Mouse (Mus musculus): Measurements from ENCODE around the gene Esrrg. TPM values are rescaled to one million over a fixed set of nuclear protein-coding genes. Genes with fewer than 3 reads are reported as not detected.

The Esrrg gene
- total and polyA plus RNA-seq, 2 experiments from 2014 or later = 28.0 to 41.6 TPM

GRCm38 (mm10) chr1:188101832-188102231 lies 493.2 kb downstream of the Esrrg start:
- no peak for ATAC-seq
- WGBS = 39% methylated on average over 7 of the region's 7 CpGs

GRCm38 (mm10) chr1:188103179-188103578 lies 494.6 kb downstream of the Esrrg start:
- Histone ChIP-seq H3K27ac (no peak overlapping the region), H3K4me2 (ENCODE audit: low read depth, low read length) (no peak overlapping the region), H3K9me3 (ENCODE audit: low read length) (no peaks in the 10 kb centered on the region), H3K4me3 (ENCODE audit: low read length) (no peak overlapping the region), H3K9ac (replicated peaks; ENCODE audit: low read length) (no peak overlapping the region), H3K4me1 (ENCODE audit: insufficient read depth, low read length) (no peaks in the 10 kb centered on the region), H3K36me3 (ENCODE audit: insufficient read depth, low read length) (no peaks in the 10 kb centered on the region), H3K27me3 (ENCODE audit: insufficient read depth, low read length) (no peaks in the 10 kb centered on the region)
- DNase-seq (ENCODE audit: low spot score) = no peak
- no peak for TF ChIP-seq CTCF (IDR thresholded peaks at IDR 0.05; ENCODE audit: low read depth)
- ATAC-seq = no peak
- WGBS = 73% methylated on average over 3 of the region's 3 CpGs

More at GRCm38 (mm10) chr1:188101832-188102231, 493.2 kb downstream of the Esrrg start:
- H3K9me3 ChIP-seq (ENCODE audit: low read length) = no peaks in the 10 kb centered on the region
- TF ChIP-seq CTCF (IDR thresholded peaks at IDR 0.05; ENCODE audit: low read depth) = no peak
- no peaks in the 10 kb centered on the region for H3K27me3 ChIP-seq (ENCODE audit: insufficient read depth, low read length)
- H3K4me3 ChIP-seq (ENCODE audit: low read length) = no peak overlapping the region
- H3K4me2 ChIP-seq (ENCODE audit: low read depth, low read length) = no peak overlapping the region
- no peak overlapping the region for H3K9ac ChIP-seq (replicated peaks; ENCODE audit: low read length)
- H3K4me1 ChIP-seq (ENCODE audit: insufficient read depth, low read length) = no peaks in the 10 kb centered on the region
- no peak for DNase-seq (ENCODE audit: low spot score)
- H3K27ac ChIP-seq = no peak overlapping the region
- no peaks in the 10 kb centered on the region for H3K36me3 ChIP-seq (ENCODE audit: insufficient read depth, low read length)

GRCm38 (mm10) chr1:188105516-188105915 lies 496.9 kb downstream of the Esrrg start:
- Histone ChIP-seq H3K9me3 (ENCODE audit: low read length) (no peaks in the 10 kb centered on the region), H3K27me3 (ENCODE audit: insufficient read depth, low read length) (no peaks in the 10 kb centered on the region), H3K9ac (replicated peaks; ENCODE audit: low read length) (no peak overlapping the region), H3K4me1 (ENCODE audit: insufficient read depth, low read length) (no peaks in the 10 kb centered on the region), H3K4me3 (ENCODE audit: low read length) (no peak overlapping the region), H3K36me3 (ENCODE audit: insufficient read depth, low read length) (no peaks in the 10 kb centered on the region), H3K4me2 (ENCODE audit: low read depth, low read length) (no peak overlapping the region), H3K27ac (no peak overlapping the region)
- 43% methylated on average over 4 of the region's 4 CpGs for WGBS
- no peak for TF ChIP-seq CTCF (IDR thresholded peaks at IDR 0.05; ENCODE audit: low read depth)
- DNase-seq (ENCODE audit: low spot score) (no peak), ATAC-seq (no peak)

GRCm38 (mm10) chr1:188107946-188108345 lies 499.4 kb downstream of the Esrrg start:
- no peak for DNase-seq (ENCODE audit: low spot score)
- H3K27ac ChIP-seq = no peak overlapping the region
- no peak overlapping the region for H3K9ac ChIP-seq (replicated peaks; ENCODE audit: low read length)
- 50% methylated on average over 6 of the region's 6 CpGs for WGBS
- no peak for ATAC-seq
- no peak overlapping the region for H3K4me2 ChIP-seq (ENCODE audit: low read depth, low read length)
- no peaks in the 10 kb centered on the region for H3K27me3 ChIP-seq (ENCODE audit: insufficient read depth, low read length)
- no peaks in the 10 kb centered on the region for H3K4me1 ChIP-seq (ENCODE audit: insufficient read depth, low read length)
- no peak overlapping the region for H3K4me3 ChIP-seq (ENCODE audit: low read length)
- no peaks in the 10 kb centered on the region for H3K9me3 ChIP-seq (ENCODE audit: low read length)
- no peak for TF ChIP-seq CTCF (IDR thresholded peaks at IDR 0.05; ENCODE audit: low read depth)
- no peaks in the 10 kb centered on the region for H3K36me3 ChIP-seq (ENCODE audit: insufficient read depth, low read length)

- ATAC-seq = no peak
- TF ChIP-seq CTCF (IDR thresholded peaks at IDR 0.05; ENCODE audit: low read depth) = no peak
- Histone ChIP-seq H3K9ac (replicated peaks; ENCODE audit: low read length) (no peak overlapping the region), H3K27ac (no peak overlapping the region), H3K4me1 (ENCODE audit: insufficient read depth, low read length) (no peaks in the 10 kb centered on the region), H3K9me3 (ENCODE audit: low read length) (no peaks in the 10 kb centered on the region), H3K27me3 (ENCODE audit: insufficient read depth, low read length) (no peaks in the 10 kb centered on the region), H3K4me2 (ENCODE audit: low read depth, low read length) (no peak overlapping the region), H3K36me3 (ENCODE audit: insufficient read depth, low read length) (no peaks in the 10 kb centered on the region), H3K4me3 (ENCODE audit: low read length) (no peak overlapping the region)
- DNase-seq (ENCODE audit: low spot score) = no peak
- WGBS = 79% methylated on average over 3 of the region's 3 CpGs
These were observed 503.0 kb downstream of the Esrrg start for GRCm38 (mm10) chr1:188111552-188111951.

GRCm38 (mm10) chr1:188113240-188113639 lies 504.6 kb downstream of the Esrrg start:
- H3K36me3 ChIP-seq (ENCODE audit: insufficient read depth, low read length) = no peaks in the 10 kb centered on the region
- no peak for TF ChIP-seq CTCF (IDR thresholded peaks at IDR 0.05; ENCODE audit: low read depth)
- DNase-seq (ENCODE audit: low spot score) (no peak), ATAC-seq (no peak)
- no peak overlapping the region for H3K4me3 ChIP-seq (ENCODE audit: low read length)
- 76% methylated on average over 3 of the region's 3 CpGs for WGBS
- no peaks in the 10 kb centered on the region for H3K27me3 ChIP-seq (ENCODE audit: insufficient read depth, low read length)
- no peak overlapping the region for H3K27ac ChIP-seq
- no peaks in the 10 kb centered on the region for H3K9me3 ChIP-seq (ENCODE audit: low read length)
- no peaks in the 10 kb centered on the region for H3K4me1 ChIP-seq (ENCODE audit: insufficient read depth, low read length)
- no peak overlapping the region for H3K9ac ChIP-seq (replicated peaks; ENCODE audit: low read length)
- no peak overlapping the region for H3K4me2 ChIP-seq (ENCODE audit: low read depth, low read length)

GRCm38 (mm10) chr1:188118125-188118524 lies 509.5 kb downstream of the Esrrg start:
- WGBS = 19% methylated on average over 3 of the region's 3 CpGs
- H3K9me3 ChIP-seq (ENCODE audit: low read length) = no peaks in the 10 kb centered on the region
- H3K36me3 ChIP-seq (ENCODE audit: insufficient read depth, low read length) = no peaks in the 10 kb centered on the region
- no peak overlapping the region for H3K27ac ChIP-seq
- no peak for TF ChIP-seq CTCF (IDR thresholded peaks at IDR 0.05; ENCODE audit: low read depth)
- ATAC-seq = peak; percentile 80
- no peak overlapping the region for H3K4me3 ChIP-seq (ENCODE audit: low read length)
- no peaks in the 10 kb centered on the region for H3K4me1 ChIP-seq (ENCODE audit: insufficient read depth, low read length)
- no peaks in the 10 kb centered on the region for H3K27me3 ChIP-seq (ENCODE audit: insufficient read depth, low read length)
- no peak overlapping the region for H3K4me2 ChIP-seq (ENCODE audit: low read depth, low read length)
- no peak overlapping the region for H3K9ac ChIP-seq (replicated peaks; ENCODE audit: low read length)
- DNase-seq (ENCODE audit: low spot score) = peak; percentile 87
